Mouse (Mus musculus) cerebellum, adult 2 months (tissue): ENCODE measurements at regions not wholly inside any gene's neighbourhood (a gene's known extent, or its start where the extent isn't known, plus 50 kb on each side); places are given as distances from the start of the nearest gene placed in this dataset.

Experiments used
- CTCF ChIP-seq: fragments of 200-500 bp; IDR thresholded peaks from 2 replicates; pipeline ENCODE4 v1.5.1; 2011; ENCODE audit warnings: low read depth, mild to moderate bottlenecking, control low read depth, low read length, moderate library complexity, borderline replicate concordance; ENCODE audit not compliant: insufficient read depth
- POLR2A ChIP-seq: fragments of 200-500 bp; IDR thresholded peaks from 2 replicates; pipeline ENCODE4 v1.6.1; 2011; ENCODE audit warnings: low read length, control low read depth, borderline replicate concordance; ENCODE audit not compliant: insufficient read depth

GRCm38 (mm10) chr13:84054956-84055355 is 167.1 kb upstream of the Tmem161b start:
- TF ChIP-seq CTCF (no peak), POLR2A (no peak)
